Mouse (Mus musculus): ENCODE data around the gene Dpf3.

Dpf3 gene

DNA sequence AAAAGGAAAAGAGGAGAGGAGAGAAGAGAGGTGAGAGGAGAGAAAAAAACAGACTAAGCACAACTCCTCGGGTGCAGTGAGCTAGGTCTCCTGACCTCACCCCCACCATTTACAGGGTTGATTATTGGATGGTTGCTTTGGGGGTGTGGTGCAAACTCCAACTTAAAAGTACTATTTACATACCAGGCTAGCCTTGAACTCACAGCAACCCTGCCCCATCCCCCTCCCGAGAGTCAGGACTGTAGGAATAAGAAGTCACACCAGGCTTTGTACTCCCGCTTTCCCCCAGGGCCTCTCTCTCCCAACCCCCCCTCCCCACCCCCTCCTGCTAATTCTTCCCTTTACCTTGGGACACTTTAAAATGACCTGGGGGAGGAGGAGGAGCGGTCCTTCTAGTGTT, 8.8 kb upstream of the Dpf3 start:
- no peak for DNase-seq (ENCODE audit: low spot score in 2 of 2)

DNA sequence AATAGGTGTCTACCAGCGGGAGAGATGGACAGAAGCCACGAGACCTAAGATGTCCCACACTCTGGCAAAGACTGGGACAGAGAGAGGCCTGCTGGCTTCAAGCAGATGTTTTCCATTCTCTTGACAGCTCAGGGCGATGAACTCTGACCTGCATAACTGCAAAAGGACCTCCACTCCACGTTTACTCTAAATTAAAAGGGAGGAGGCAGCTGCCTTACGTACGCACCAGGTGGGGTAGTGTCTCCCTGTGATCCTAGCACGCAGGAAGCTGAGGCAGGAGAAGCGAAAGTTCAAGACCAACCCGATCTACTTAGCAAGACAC, 8.4 kb upstream of the Dpf3 start:
- DNase-seq (ENCODE audit: low spot score in 2 of 2) = no peak

DNA sequence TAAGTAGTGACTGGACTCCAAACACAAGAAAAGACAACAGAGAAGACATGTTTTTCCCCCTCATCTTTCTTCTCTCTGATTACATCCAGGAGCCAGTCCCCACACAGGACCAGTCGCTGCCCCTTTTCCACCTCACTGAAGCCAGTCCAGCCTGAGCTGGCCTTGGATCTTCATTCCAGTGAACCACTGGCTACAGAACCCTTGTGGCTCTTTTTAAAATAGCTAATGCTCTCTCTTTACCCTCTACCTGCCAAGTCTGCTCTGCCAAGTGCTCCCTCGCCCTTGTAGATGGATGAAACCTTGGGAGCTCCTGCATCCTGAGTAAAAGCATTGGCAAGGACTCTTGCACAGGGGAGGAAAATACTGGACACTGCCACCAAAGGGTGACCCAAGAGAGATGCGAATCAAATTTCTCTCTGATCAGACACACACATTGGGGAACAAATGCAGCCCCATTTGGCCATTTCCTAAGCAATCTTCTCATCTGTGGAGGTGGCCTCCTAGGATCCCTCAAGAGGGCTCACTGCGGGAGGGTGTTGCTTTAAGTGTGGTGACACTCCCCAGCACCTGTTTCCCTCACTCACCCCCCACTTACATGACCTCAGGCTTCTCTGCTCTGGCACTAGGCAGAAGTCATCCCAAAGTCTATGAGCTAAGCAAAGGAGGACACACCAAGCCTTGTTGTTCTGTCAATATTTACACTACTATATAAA, 7.9 kb upstream of the Dpf3 start:
- no peak for DNase-seq (ENCODE audit: low spot score in 2 of 2)

DNA sequence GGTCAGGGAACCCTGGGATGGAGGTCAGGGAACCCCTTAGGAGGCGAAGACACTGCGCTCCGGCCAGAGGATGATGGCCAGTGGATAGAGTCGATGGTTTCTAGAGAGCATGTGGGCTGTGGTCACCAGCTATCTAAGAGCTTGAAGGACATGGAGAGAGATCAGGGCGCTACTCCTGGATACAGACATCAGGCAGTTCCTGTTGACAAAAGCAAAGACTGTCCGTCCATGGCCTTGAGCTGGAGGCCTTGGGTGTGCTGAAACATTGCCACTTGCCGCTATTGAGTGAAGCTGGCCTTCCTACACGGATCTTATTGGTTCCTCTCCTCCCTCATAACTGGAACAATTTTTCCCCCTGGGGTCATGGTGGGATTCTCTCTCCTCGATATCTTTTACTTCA, 6.7 kb upstream of the Dpf3 start:
- no peak for DNase-seq (ENCODE audit: low spot score in 2 of 2)

DNA sequence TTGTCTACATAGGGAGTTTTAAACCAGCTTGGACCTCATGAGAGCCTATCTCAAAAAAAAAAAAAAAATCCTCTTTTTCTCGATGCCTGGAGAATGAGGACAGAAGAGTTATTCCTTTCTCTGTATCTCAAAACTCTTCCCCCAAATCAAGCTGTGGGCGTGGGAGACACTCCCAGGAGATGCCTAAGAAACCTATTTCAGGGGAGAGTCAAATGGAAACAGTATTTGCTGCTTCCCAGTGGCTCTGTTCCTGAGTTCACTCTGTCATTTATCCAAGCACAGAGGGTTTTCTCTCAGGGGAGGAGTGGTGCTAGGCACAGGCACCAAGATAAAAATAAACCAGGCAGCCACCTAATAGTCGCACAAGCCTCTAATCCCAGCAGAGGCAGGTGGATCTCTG, 5.3 kb upstream of the Dpf3 start:
- DNase-seq (ENCODE audit: low spot score in 2 of 2) = no peak

DNA sequence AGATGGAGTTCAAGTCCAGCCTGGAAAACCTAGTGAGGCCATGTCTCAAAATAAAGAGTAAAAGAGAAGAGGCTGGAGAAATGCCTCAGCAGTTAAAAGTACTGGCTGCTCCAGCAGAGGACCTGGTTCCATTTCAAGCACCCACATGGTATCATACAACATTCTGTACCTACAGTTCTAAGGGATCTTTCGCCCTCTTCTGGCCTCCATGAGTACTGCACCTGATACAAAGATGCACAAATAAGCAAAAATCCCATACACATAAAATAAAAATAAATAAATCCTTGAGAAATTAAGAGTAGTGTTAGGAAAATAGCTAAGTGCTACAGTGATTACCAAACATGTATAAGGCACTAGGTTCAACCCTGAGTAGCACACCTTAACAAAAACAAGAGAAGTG, 4.1 kb upstream of the Dpf3 start:
- DNase-seq (ENCODE audit: low spot score in 2 of 2) = no peak

DNA sequence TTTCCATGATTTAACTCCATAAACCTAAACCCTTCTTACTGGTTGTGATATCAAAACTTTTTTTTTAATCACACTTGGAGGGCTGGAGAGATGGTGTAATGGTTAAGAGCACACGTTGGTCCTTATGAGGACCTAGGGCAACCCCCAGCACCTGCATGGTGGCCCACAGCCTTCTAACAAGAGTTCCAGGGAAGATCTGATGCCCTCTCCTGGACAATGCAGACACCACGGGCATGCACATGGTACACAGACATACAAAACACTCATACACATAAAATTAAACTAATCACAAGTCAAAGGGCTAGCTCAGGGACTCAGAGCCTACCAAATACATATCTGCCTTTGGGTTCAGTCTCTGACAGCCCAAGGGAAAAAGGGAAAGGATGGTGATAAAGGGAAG, 2.2 kb upstream of the Dpf3 start:
- DNase-seq (ENCODE audit: low spot score in 2 of 2) = no peak

DNA sequence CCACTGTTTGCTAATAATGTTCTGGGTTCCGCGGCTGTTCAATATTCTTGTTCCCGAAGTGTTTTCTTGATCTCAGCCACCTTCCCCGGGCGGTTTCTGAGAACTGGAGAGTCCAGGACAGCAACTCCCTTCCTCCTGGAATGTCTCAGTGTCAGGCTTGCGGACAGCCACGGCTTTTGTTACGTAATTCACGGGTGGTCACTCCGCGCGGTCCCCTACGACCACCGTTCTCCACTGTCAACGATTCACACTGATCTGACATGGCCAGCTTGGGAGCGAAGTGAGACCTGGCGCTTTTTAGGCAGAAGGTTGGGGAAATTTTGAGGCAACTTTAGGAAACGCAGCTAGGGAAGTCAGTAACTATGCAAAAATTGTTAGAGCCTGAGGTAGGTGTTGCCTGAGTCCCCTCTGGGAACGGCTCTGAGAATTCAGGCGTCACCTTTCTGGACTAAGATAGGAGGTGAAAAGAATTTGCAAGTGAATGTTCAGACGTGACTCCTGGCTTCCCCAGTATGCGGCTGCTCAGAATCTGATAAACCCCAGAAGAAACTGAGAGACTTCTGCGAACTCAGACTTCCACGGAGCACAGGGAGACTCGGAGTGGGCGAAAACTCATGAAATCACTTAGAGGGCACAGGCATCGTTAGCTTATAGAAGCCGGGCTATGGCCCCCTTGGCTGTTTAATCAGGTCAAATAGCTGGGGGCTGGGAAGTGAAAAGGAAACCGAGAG, 860 bp upstream of the Dpf3 start:
- DNase-seq (ENCODE audit: low spot score in 2 of 2) = peak in 1 of 2 experiments; percentile 19

DNA sequence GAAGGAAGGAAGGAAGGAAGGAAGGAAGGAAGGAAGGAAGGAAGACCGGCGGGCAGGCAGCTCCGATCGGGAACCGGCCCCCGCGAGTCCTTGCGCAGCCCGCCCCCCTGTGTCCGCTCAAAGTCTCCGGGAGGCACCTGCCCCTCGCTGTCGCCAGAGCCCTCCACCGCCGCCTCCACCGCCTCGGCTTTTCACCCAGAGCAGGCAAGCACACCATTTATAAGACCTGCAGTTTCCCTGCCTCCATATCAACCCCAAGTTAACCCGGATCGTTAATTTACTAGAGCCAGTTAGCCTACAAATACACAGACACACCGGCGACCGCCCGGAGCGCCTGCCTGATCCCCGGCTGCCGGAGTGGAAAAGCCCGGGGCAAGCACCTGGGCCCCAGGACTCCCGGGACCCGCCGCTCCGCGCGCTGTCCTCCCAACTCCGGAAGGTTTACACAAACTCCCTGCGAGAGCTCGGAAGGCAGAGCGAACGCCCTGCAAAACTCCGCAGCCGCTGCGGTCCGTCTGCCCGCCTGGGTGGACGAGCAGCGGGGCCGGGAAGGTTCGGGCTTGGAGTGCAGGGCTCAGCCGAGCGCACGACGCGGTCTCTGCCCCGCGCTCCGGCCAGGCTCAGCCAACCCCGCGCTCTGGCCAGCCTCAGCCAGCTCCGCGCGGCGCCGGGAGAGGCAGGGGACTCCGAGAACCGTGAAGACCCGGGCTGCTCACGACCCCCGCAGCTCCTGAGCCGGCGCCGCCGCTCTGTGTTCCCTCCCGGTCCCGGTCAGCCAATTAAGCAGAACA, 650 bp downstream of the Dpf3 start:
- peak in 1 of 2 experiments; percentile 47 for DNase-seq (ENCODE audit: low spot score in 2 of 2)

DNA sequence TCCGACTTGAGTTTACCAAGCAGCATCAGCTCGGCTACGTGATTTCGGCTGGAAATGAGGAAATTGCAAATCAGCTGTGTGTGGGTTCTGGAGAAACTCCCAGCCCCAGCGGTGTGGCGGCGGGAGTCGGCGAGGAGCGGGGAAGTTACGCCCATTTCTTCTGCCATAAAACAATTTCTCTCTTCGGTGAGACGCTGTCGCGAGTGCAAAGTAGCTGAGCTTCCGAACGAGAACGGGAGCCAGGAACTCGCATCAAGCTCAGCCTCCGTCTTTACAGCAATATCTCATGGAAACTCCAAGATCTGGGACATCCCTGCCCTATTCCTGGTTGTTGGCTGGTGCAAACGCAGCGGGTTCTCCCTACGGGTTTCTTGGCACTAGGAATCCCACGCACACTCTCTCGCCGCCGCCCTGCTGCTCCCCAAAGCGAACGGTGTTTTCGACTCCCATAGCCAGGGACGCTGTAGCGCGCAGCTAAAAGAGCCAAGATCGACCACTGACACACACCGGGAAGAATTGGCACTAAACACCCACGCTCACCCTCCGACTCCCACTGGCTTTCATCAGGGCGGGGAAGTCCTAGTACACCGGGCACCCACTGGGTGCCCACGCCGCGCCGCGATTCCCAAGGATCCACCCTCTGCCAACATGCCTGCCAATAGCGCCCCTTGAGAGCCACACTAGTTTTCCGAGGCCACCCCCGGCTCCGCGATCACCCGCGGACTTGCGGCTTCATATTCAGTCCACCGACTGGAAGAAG, 1.4 kb downstream of the Dpf3 start:
- peak in 1 of 2 experiments; percentile 23 for DNase-seq (ENCODE audit: low spot score in 2 of 2)

DNA sequence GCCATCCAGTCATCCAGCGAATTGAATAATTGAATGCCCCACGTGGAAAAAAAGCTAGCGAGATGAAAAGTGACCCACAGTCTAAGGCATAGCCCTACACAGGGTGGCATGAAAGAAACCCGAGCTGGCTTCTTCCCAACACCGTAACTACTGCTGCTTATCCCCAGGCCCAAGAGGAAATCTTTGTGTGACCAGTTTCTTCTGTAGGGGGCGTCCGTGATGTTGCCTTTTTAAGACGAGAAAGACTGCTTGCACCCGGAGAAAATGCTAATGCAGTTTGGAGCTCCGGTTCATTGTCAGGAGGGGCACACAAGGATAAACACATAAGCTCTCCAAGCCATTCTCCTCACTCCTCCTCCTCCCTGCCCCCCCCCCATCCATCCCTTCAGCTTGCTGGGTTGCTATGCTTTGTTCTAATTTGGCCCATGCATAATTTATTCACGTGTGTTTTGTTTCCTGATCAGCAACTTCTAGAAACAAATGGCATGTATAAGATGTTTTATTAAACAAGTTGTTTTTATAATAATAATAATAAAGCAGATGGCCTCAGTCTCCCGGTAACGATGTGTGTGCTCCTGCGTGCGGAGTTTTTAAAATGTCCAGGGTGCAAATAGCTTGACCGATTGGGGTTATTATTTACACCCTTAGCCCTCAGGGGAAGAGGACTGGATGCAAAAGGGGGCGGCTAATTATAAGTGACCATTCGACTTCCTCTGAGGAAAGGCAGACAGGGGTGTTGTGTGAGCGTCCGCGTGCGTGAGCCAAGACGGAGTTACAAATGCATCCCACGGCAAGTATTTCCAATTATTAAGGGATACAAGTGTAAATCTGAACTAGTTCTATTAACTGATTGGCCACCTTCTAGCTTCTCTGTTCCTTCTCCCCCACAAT, 2.4 kb downstream of the Dpf3 start:
- DNase-seq (ENCODE audit: low spot score in 2 of 2) = peak in 1 of 2 experiments; percentile 32

DNA sequence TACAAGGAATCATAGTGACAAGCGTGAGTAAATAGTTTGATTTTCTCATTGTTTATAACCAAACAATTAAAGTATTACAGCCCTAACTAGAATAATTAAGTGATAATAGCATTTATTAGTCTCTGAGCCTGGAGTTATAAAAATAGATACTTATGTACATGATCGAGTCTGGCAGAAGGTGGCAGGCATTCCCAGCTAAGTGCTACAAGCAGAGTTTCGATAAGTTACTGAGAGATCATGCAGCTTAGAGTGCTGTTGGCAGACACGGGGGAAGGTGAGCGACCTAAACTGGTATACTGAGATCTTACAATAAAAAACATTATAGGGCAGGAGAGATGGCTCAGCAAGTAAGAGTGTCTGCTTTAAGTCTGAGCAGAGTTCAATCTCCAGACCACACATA, 3.9 kb downstream of the Dpf3 start:
- DNase-seq (ENCODE audit: low spot score in 2 of 2) = no peak

DNA sequence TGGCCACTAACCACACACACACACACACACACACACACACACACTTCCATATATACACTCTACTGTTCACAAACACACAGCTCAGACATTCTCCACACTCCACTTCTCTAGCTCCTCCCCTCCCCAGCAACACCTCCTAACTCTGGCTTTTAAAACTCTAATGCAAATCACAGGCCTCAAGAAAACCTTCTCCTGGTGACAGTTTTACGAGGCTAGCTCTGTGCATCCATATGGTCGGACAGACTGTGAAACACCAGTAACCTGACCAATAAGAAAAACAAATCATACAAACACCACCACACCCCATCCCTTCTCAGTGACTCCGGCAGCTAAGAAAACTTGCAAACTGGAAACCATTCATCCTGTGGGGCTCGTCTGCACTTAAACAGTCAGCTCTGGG, 6.1 kb downstream of the Dpf3 start:
- no peak for DNase-seq (ENCODE audit: low spot score in 2 of 2)

DNA sequence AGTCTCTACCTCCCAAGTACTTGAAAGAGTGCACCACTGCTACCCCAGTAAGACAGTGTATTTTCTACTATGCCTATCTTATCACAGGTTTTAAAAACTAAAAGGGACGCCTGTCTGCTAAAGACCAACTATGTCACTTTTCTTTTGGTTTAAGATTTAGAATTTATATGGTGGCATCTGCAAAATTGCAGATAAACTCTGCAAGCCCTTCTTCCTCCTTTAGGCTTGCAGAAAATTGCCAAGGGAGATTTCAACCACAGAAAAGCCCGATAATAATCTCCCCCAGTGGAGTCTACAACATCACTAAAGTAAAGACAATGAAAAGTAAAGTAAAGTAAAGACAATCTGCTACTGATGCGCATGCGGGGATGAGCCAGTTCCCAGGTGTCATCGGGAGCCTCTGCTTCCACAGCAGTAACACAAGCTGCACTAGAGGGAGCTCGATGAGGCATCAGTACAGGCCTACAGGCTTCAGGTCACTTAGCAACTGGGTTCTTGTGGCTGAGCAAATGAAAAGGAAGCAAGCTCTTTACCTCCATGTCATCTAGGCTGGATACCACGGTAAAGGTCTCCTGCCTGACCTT, 7.6 kb downstream of the Dpf3 start:
- no peak for DNase-seq (ENCODE audit: low spot score in 2 of 2)

DNA sequence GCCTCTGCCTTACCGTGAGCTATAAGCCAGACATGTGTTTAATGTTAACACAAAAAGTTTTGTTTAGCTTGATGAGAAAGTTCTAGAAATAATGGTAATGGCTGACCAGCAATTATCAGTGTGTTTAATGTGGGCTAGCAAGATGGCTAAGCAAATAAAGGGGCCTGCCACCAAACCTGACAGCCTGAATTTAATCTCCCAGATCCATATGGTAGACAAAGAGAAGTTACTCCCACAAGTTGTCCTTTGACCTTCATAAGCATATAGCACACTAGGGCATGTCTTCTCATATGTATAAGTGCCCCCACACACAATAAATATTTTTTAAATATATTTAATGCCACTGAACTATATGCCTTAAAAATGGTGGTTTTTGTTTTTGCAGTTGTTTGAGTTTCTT, 8.4 kb downstream of the Dpf3 start:
- no peak for DNase-seq (ENCODE audit: low spot score in 2 of 2)

DNA sequence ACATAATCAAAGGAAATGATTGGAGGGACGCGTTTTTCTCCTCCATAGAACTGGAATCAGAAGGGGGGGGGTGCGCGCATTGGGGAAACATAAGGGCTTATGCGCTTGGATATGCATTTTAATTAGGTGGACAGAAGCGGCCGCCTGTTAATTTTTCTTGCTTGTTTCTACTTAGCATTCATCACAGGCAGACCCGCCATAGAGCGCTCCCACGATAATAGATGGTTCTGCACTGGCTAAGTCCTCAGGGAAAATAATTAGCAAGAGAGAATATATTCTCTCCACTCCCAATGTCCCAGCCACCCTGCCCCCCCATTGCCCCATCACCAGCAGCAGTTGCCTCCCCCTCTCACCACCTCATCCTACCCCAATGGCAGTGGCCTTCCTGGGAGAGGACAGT, 11.2 kb downstream of the Dpf3 start:
- DNase-seq (ENCODE audit: low spot score in 2 of 2) = no peak

DNA sequence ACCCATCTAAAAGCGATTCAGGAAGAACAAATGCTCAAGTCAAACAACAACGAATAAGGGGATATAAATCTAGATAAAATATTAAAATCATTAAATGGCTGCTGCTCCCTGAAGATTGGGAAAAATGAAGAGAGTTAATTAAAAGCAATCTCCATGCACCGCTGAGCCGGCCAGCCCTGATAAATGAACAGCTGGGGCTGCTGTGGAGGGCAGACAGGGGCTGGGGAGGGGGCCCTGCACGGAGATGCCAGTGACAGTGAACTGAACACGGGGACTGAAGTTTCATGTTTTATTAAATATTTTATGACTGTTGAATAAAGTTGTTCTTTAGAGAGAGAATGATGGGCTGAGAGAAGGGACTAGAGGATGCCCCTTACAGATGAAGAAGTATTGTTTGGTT, 12.1 kb downstream of the Dpf3 start:
- DNase-seq (ENCODE audit: low spot score in 2 of 2) = no peak

DNA sequence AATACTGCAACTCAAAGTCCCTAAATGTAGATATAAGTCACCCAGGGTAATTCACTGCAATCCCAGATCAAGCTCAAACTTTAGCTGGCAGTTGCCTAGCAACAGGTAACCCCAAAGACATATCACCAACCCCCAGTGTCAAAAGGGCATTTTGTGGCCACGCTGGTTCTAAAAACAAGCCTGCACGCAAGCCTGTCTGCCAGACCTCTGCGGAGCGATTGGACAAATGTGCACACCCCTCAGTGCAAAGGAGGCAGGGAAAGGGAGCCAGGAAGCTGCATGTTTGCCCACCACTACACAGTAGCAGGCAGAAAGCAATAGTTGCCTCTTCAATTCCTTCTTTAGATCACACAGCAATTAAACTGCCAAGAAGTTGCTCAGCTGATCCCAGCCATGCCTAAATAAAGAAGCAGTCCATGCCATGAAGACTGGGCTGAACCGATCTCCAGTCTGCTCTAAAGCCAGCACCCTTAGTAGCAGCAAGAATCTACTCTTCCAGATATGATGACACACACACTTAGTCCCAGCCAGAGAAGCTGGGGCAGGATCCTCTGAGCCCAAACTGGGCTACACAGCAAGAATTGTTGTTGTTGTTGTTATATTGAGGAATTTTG, 13.4 kb downstream of the Dpf3 start:
- DNase-seq (ENCODE audit: low spot score in 2 of 2) = no peak

DNA sequence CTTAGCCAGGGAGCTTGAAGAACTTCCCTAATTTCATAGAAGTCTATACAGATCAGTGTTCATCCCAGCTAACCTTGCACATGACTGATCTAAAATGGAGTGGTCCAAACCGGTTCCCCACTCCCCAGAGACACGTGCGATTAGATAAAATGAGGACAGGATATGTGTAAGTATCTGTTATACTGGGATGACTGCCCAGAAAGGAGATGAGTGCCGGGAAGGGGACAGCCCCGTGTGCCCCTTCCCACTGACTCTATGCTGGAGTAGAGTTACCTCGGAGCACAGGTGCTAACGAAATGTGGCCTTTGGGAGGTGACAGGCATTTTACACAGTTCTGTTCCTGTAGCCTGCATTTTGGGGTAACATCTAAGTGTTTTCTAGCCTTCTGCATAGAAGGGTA, 15.8 kb downstream of the Dpf3 start:
- no peak for DNase-seq (ENCODE audit: low spot score in 2 of 2)

DNA sequence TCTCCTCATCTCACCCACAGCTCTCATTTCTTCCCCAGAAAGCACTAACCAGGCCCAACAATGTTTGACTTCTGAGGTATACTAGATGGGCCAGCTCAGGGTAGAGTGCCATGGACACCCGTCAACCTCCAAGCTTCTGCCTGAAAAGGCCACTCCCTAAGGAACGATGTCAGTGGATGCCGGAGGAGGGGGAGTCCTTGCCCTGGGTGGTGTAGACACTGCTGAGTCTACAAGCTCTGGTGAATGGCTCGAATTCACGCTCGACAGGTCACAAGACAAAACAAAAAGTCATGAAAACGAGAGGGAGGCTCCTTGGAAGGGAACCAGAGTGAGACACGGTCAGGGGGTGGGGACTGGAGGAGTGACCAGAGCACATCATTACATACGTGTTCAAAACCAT, 17.4 kb downstream of the Dpf3 start:
- DNase-seq (ENCODE audit: low spot score in 2 of 2) = no peak

Data from cerebellum, postnatal 4 days (tissue).